Mouse (Mus musculus) cortical plate, adult 2 months (tissue): ENCODE results near the gene RPS10-NUDT3.
A peak's percentile ranks its signal among the peaks of the same experiment; 100 is the strongest.

Experiments used
- CTCF ChIP-seq: fragments of 200-500 bp; IDR thresholded peaks from 2 replicates; pipeline ENCODE4 v1.5.1; 2011; ENCODE audit warnings: mild to moderate bottlenecking, control low read depth, low read length; ENCODE audit not compliant: insufficient read depth; ENCODE audit errors: extremely low read depth
- POLR2A ChIP-seq: fragments of 200-500 bp; IDR thresholded peaks from 2 replicates; pipeline ENCODE4 v1.6.1; 2011; ENCODE audit warnings: mild to moderate bottlenecking, low read length, control low read depth; ENCODE audit not compliant: insufficient read depth; ENCODE audit errors: extremely low read depth

GRCm38 (mm10) chr17:27610679-27611518 is 24.1 kb downstream of the RPS10-NUDT3 start:
- TF ChIP-seq CTCF (no peak), POLR2A (peak; percentile 57; the same call in 1 of the 2 replicates)
